Mouse (Mus musculus) leukemia stem cell, adult 10-12 weeks (primary cell): Measurements from ENCODE around the gene Scn1b. TPM values are rescaled to one million over a fixed set of nuclear protein-coding genes. Genes with fewer than 3 reads are reported as not detected.

ENCODE experiments used
- polyA plus RNA-seq: library from polyadenylated mRNA; stranded (reverse); fragments of >175 nt; gene quantifications from 2 replicates; pipeline ENCODE4 v1.2.3, GENCODE M21; 2012; ENCODE audit warnings: low replicate concordance

The Scn1b gene
- 11.9 and 13.5 TPM in 2 replicates for polyA plus RNA-seq

DNA sequence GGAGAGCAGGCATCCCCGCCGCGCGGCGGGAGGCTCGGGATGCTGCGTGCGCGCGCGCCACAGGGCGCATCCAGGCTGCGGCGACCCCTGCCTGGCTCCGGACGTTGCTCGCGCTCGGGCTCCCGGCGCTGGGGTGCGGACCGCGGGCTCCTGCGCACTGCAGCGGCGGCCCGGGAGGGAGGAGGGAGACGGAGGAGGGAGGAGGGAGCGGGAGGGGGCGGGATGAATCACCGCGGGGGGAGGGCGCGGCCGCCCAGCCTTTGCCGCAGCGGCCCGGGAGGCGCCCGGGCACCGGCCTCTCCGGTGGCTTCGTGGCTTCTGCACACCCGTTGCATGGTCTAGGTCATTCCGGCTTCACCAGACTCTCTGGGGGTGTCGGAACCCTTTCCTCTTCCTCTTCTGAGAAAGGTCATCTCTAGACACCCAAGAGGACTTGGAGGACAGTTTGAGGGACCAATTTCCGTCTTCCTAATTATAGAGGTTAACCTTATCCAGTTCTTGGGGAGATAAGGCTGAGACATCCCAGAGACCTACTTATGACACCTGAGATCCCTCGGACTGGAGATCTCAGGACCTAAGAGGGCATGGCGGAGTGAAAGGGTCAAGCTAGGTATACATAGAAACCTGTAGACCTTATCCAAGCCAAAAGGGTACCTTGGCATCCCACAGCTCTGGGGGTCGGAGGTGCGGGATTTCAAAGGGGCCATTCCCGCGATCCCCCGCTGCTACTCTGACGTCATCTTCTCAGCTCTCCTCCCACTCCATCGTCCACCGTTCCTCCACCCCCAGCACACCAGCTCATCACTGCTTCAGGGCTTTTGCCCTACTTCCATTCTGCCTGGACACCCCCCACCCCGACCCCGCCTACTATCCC, at the start of gene Scn1b:
Scn1b (minus strand) TSS at position 153 of the 874 bp plus-strand sequence.

DNA sequence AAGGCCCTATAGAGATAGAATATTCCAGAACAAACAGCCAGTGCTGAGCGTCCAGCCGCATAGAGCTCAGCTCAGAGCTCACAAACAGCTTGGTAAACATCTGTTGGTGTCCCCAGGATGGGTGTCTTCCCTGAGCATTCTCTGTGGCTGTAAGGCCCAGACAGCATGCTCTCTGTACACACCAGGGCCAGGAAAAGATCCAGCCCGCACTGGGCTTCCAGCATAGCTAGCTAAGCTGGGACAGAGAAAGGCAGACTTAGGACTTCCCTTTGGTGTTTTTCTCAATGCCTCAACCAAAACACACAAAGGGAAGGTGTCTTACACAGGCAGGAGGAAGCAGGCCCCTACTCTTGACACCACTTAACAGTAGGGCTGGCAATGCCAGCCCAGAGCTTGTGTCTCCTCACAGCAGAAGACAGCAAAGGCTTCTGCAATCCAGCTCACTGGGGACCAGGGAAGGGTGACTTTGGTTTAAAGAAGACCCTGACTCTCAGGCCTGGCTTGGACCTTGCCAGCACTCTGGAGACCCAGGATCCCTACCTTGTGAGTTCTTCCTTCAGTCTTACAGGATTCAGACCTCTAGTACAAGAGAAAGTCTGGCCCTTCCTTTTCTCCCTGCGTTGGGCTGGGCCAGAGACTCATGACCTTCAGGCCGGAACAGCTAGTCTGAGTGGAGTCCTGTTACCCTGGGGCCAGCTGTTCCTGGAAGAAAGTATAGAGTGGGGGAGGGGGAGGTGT, 28.7 kb upstream of the Scn1b start, which contains the start of gene Gramd1a:
Gramd1a (minus strand) TSS at position 601 of the 738 bp plus-strand sequence.

DNA sequence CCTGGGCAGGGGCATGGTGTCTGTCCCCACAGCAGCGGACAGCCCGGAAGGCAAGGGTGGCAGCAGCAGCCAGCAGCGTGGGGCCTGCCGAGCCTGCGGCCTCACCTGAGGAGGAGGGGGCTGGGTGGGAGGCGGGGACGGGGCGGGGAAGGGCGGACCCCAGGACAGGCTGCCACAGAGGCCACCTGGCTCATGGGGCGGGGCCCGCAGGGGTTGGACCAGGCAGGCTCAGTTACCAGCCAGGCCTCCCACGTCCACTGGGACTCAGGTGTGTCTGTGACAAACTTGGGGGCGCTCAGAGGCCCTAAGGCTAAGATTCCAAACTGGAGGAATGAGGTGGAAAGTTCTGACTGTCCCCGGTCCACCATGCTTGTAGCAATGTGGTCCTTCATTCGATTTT, 11.6 kb downstream of the Scn1b start, which contains the start of gene Hpn:
Hpn (minus strand) TSS at position 109 of the 400 bp plus-strand sequence.

DNA sequence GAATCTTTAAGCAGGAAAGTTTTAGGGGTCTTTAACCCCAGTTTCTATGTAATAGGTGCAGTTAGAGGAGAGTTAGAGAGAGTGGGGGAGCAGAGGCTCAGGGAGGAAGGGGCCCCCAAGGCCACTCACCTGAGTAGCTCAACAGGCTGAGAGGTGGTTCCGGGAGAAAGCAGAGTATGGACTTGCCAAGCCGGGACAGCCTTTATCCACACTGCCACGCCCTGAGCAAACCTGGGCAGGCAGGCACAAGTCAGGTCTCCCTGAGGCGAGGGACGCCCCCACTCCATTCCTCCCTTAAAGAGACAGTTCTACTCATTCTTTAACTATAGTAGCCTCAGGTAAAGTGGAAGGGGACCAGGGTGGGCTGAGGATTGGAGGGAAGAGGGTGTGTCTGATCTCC, 50.3 kb downstream of the Scn1b start, which contains the start of gene Fxyd3:
Fxyd3 (minus strand) TSS at position 213 of the 400 bp plus-strand sequence.

Other genes with a start within 250 kb of the Scn1b start
- 11.3 and 33.3 TPM in 2 replicates for gene Cd22, start 246.7 kb downstream of the Scn1b start, polyA plus RNA-seq
- 0.84 and 1.1 TPM in 2 replicates for gene Mag, start 212.1 kb downstream of the Scn1b start, polyA plus RNA-seq
- gene Hamp2, start 202.3 kb downstream of the Scn1b start, polyA plus RNA-seq: not detected in 2 replicates
- not detected in 2 replicates for gene Hamp, start 183.0 kb downstream of the Scn1b start, polyA plus RNA-seq
- gene Usf2, start 170.2 kb downstream of the Scn1b start, polyA plus RNA-seq: 142 TPM in 2 replicates
- 0.94 and 1.5 TPM in 2 replicates for gene Lsr, start 153.5 kb downstream of the Scn1b start, polyA plus RNA-seq
- 0.07 TPM in 1 of 2 replicates, not detected in the other for gene Fam187b, start 153.2 kb downstream of the Scn1b start, polyA plus RNA-seq
- gene Fxyd5, start 84.5 kb downstream of the Scn1b start, polyA plus RNA-seq: 153 and 186 TPM in 2 replicates
- gene Fxyd7, start 75.5 kb downstream of the Scn1b start, polyA plus RNA-seq: not detected in 2 replicates
- 6.3 and 19.0 TPM in 2 replicates for gene Fxyd1, start 69.8 kb downstream of the Scn1b start, polyA plus RNA-seq
- gene Lgi4, start 67.7 kb downstream of the Scn1b start, polyA plus RNA-seq: 0.14 TPM in 1 of 2 replicates, not detected in the other
- not detected in 2 replicates for gene Fxyd3, start 50.3 kb downstream of the Scn1b start, polyA plus RNA-seq
- gene Hpn, start 11.7 kb downstream of the Scn1b start, polyA plus RNA-seq: 33.5 and 120 TPM in 2 replicates
- 147 and 221 TPM in 2 replicates for gene Gramd1a, start 28.9 kb upstream of the Scn1b start, polyA plus RNA-seq
- gene Scgb2b2, start 163.5 kb upstream of the Scn1b start, polyA plus RNA-seq: not detected in 2 replicates
- gene Scgb1b2, start 164.8 kb upstream of the Scn1b start, polyA plus RNA-seq: not detected in 2 replicates
- not detected in 2 replicates for gene Scgb2b3, start 235.1 kb upstream of the Scn1b start, polyA plus RNA-seq
- not detected in 2 replicates for gene Scgb1b3, start 248.6 kb upstream of the Scn1b start, polyA plus RNA-seq